Mouse (Mus musculus) cerebellum, adult 9-11 months (tissue): ENCODE results near the gene Rnf222.

ENCODE experiments used
- DNase-seq: peaks from one replicate; pipeline ENCODE4 v3.0.0; 2022

Rnf222 gene

GRCm38 (mm10) chr11:68888253-68888652 lies at the start of gene Rnf222:
Gene Rnf222, plus strand, starts transcription at chr11:68888553.
- DNase-seq = no peak

GRCm38 (mm10) chr11:68839606-68840005 lies 48.7 kb upstream of the Rnf222 start:
- no peak for DNase-seq

- no peak for DNase-seq
Observed at GRCm38 (mm10) chr11:68850862-68851261, 37.5 kb upstream of the Rnf222 start.

GRCm38 (mm10) chr11:68851644-68852485 lies 36.5 kb upstream of the Rnf222 start:
- DNase-seq = no peak

- no peak for DNase-seq
Observed at GRCm38 (mm10) chr11:68852486-68852901, 35.9 kb upstream of the Rnf222 start.

- peak; percentile 100 for DNase-seq
Observed at GRCm38 (mm10) chr11:68852932-68853409, 35.4 kb upstream of the Rnf222 start.

GRCm38 (mm10) chr11:68853611-68854401 lies 34.5 kb upstream of the Rnf222 start:
- peak; percentile 53 for DNase-seq

GRCm38 (mm10) chr11:68854621-68855020 lies 33.7 kb upstream of the Rnf222 start:
- DNase-seq = no peak

- no peak for DNase-seq
Observed at GRCm38 (mm10) chr11:68857329-68857728, 31.0 kb upstream of the Rnf222 start.

GRCm38 (mm10) chr11:68859943-68860593 lies 28.3 kb upstream of the Rnf222 start:
- DNase-seq = no peak

GRCm38 (mm10) chr11:68862260-68862659 lies 26.1 kb upstream of the Rnf222 start:
- no peak for DNase-seq

- no peak for DNase-seq
Observed at GRCm38 (mm10) chr11:68863631-68864091, 24.7 kb upstream of the Rnf222 start.

- no peak for DNase-seq
Observed at GRCm38 (mm10) chr11:68864544-68865189, 23.7 kb upstream of the Rnf222 start.

GRCm38 (mm10) chr11:68871277-68871676 lies 17.1 kb upstream of the Rnf222 start:
- DNase-seq = no peak

GRCm38 (mm10) chr11:68871748-68872147 lies 16.6 kb upstream of the Rnf222 start, which contains the start of gene Ndel1:
Gene Ndel1, minus strand, starts transcription at chr11:68871858.
- no peak for DNase-seq

GRCm38 (mm10) chr11:68874841-68875240 lies 13.5 kb upstream of the Rnf222 start:
- DNase-seq = peak; percentile 48

GRCm38 (mm10) chr11:68878811-68879210 lies 9.5 kb upstream of the Rnf222 start:
- DNase-seq = no peak

- DNase-seq = no peak
Observed at GRCm38 (mm10) chr11:68882107-68882506, 6.2 kb upstream of the Rnf222 start.

GRCm38 (mm10) chr11:68883843-68884242 lies 4.5 kb upstream of the Rnf222 start:
- DNase-seq = no peak

- no peak for DNase-seq
Observed at GRCm38 (mm10) chr11:68884368-68884767, 4.0 kb upstream of the Rnf222 start.

GRCm38 (mm10) chr11:68886091-68886490 lies 2.3 kb upstream of the Rnf222 start:
- DNase-seq = no peak

- no peak for DNase-seq
Observed at GRCm38 (mm10) chr11:68888653-68889052, 300 bp downstream of the Rnf222 start.
